Mouse (Mus musculus) gastrocnemius, postnatal 4 days (tissue): ENCODE results near the gene Coq8a. TPM values are rescaled to one million over a fixed set of nuclear protein-coding genes. Genes with fewer than 3 reads are reported as not detected.

Experiments
- DNase-seq, 2 experiments: peaks; one replicate each; pipeline ENCODE4 v3.0.0; 2021 to 2022; ENCODE audit warnings: low spot score in 2 of 2, mixed read lengths in 2 of 2
- total RNA-seq, 2 experiments: library from RNA; stranded (reverse); gene quantifications; 2 replicates each; pipeline ENCODE4 v1.2.3; 2021

The Coq8a gene
- total RNA-seq, 2 experiments from 2014 or later: 294 to 313 TPM

DNA sequence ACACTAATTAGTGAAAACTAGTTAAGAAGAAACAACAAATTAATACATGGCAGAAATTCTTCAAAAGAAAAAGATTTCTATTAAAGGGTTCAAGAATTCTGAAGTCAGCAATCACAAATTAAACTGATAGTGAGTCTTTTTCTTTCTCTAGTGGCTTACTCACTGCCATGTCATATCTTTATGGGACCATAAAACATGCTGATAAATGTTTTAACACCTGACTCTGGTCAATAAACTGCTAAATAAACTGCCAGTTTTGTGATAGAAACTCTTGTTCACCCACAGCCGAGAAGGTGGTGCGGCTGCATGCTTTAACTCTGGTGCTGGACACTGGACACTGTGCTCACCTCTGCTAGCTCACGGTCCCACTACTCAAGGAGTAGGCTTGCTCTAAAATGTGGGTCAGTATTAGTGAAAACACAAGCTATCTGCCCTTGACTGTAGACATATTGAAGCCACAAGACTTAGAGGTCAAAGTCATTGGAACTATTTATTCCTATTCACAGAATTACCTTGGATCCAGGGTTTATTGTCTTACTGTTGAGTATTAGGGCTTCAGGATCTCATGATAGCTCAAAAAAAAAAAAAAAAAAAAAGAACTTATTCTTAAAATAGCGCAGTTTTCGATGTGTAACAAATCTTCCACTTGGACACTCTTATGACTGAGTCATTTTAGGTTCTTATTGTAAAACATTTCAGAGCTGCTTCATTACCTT, 71.2 kb downstream of the Coq8a start:
- DNase-seq: no peak

- DNase-seq: no peak
Measured at GRCm38 (mm10) chr1:180118233-180118632, 81.2 kb downstream of the Coq8a start.

- no peak for DNase-seq
Measured at GRCm38 (mm10) chr1:180116525-180116924, 82.9 kb downstream of the Coq8a start.

Other genes starting within 250 kb of the Coq8a start
- gene Cdc42bpa, start 239.1 kb downstream of the Coq8a start, total RNA-seq: 10 to 100 TPM; 54.1 to 61.6 TPM
- 10 to 100 TPM; 13.6 to 13.8 TPM for gene Psen2, start 63.8 kb upstream of the Coq8a start, total RNA-seq
- 10 to 100 TPM; 43.3 to 46.1 TPM for gene Itpkb, start 130.9 kb upstream of the Coq8a start, total RNA-seq